In the genomic region with DNA sequence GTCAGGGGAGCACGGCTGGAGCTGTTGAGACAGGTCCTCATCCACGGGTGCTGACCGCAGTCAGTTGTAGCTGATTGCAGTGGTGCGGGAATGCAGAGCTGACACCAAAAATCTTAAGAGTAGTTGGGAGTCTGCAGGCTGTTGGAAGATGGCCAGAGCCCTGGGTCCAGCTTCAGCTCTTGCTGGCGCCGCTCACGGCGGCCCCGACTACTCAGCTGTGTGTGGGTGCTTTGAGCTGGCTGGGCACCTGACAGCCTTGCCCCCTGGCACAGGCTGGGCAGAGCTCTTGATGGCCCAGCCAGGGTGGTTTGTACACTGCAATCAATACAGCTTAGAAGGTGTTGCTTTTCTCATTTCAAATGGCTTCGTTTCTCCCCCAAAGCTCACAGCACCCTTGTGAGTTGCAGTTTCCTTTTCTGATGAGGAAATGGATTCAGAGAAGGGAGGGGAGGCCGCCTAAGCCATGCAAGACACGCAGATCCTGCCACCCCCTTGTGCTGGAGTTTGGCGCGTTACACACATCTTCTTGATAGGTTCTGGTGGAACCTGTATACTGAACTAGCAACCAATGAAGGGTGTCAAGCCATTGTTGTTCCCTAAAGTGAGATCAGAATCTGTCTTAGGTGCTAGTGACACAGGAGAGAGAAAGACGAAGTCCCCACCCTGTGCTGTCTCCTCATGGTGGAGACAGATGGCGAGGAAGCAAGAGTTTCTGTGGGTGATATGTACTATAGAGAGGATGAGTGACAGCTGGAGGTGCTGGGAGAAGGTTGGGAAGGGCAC, we compare ENCODE assay signal across 33 mouse cellular contexts. TPM values are rescaled to one million over a fixed set of nuclear protein-coding genes. Genes with fewer than 3 reads are reported as not detected.
DNase-seq lines count a peak whose midpoint lies in the region; ATAC-seq and TF ChIP-seq lines count a peak whose summit lies in the region.
"Had no signal": no experiment of that assay in that cellular context is flagged by ENCODE, and none has a peak within 500 bp of the region (broad histone marks: within the 10 kb centered on the region; RNA-seq: fewer than 3 reads in every experiment).

No protein-coding gene starts in this region.

- no peak for DNase-seq in frontal cortex, postnatal 25 days (ENCODE audit: low spot score in 2 of 2)
- DNase-seq in left cerebral cortex, adult 2 months (ENCODE audit: extremely low spot score in 1 of 2, low spot score in 2 of 2), result peak in 1 of 2 experiments; percentile 50
- DNase-seq in left cerebral cortex, adult 11 months (ENCODE audit: low spot score), result no peak
- no peak for DNase-seq in testis, postnatal 14 days (ENCODE audit: low spot score)
- no peak for DNase-seq in thymus, adult 18-20 months
- DNase-seq in urinary bladder, postnatal 4 days (ENCODE audit: low spot score in 2 of 2), result no peak
- DNase-seq: cerebellum, adult 11 months; gastrocnemius, postnatal 14 days; heart, adult 11 months; liver, postnatal 0 days had no signal

- H3K27me3 ChIP-seq in testis, adult 2 months (ENCODE audit: control insufficient read depth, insufficient read depth, low read length), result no peaks in the 10 kb centered on the region
- H3K27me3 ChIP-seq: Patski had no signal

- peaks cover 3% of the 10 kb centered on the region; the same call in 1 of the 2 replicates for H3K4me1 ChIP-seq in testis, adult 2 months (ENCODE audit: control insufficient read depth, insufficient read depth, low read length)
- H3K4me1 ChIP-seq: heart, embryonic 10.5 days; heart, embryonic 15.5 days; hindbrain, embryonic 12.5 days; liver, embryonic 12.5 days; neural tube, embryonic 13.5 days had no signal

- intact Hi-C loops in left cerebral cortex, adult 2 months (cut with DNase I), result loop anchor here (2.0 to 5.0 kb wide), 4 partner anchors 81 to 381 kb away; a partner anchor contains a TSS

- H3K4me3 ChIP-seq in left cerebral cortex, adult 2 months, result no peak overlapping the region
- H3K4me3 ChIP-seq in testis, adult 2 months (ENCODE audit: control insufficient read depth, low read depth, low read length), result peak overlapping the region; percentile 68
- H3K4me3 ChIP-seq: embryonic facial prominence, embryonic 13.5 days; forebrain, embryonic 10.5 days; forebrain, embryonic 15.5 days; heart, embryonic 10.5 days; heart, embryonic 15.5 days; hindbrain, embryonic 12.5 days; liver, embryonic 12.5 days; midbrain, embryonic 12.5 days; neural tube, embryonic 13.5 days had no signal

- TF ChIP-seq POLR2A in testis, adult 2 months (IDR thresholded peaks at IDR 0.05; ENCODE audit: control insufficient read depth, low read depth, low read length), result no peak

- ATAC-seq in frontal cortex, adult (ENCODE audit: low TSS enrichment), result peak; percentile 41
- ATAC-seq: forebrain, embryonic 15.5 days; intestine, embryonic 16.5 days; liver, embryonic 12.5 days; liver, postnatal 0 days had no signal

- TF ChIP-seq CTCF in left cerebral cortex, adult 2 months (IDR thresholded peaks at IDR 0.05), result no peak
- no peak for TF ChIP-seq CTCF in testis, adult 2 months (IDR thresholded peaks at IDR 0.05; ENCODE audit: control insufficient read depth, insufficient read depth, insufficient replicate concordance, low read depth, low read length)

- H3K36me3 ChIP-seq in testis, adult 2 months (ENCODE audit: control insufficient read depth, insufficient read depth, low read length), result no peaks in the 10 kb centered on the region
- H3K36me3 ChIP-seq: embryonic facial prominence, embryonic 13.5 days; forebrain, embryonic 10.5 days; forebrain, embryonic 15.5 days; G1E; heart, embryonic 10.5 days; heart, embryonic 15.5 days; hindbrain, embryonic 12.5 days; liver, embryonic 12.5 days; midbrain, embryonic 12.5 days; neural tube, embryonic 13.5 days had no signal

- H3K27ac ChIP-seq in left cerebral cortex, adult 2 months, result peak overlapping the region; percentile 84
- no peak overlapping the region for H3K27ac ChIP-seq in testis, adult 2 months (ENCODE audit: control insufficient read depth, insufficient read depth, low read depth, low read length)
- H3K27ac ChIP-seq: embryonic facial prominence, embryonic 13.5 days; forebrain, embryonic 10.5 days; forebrain, embryonic 15.5 days; heart, embryonic 10.5 days; heart, embryonic 15.5 days; hindbrain, embryonic 12.5 days; kidney, postnatal 0 days; liver, embryonic 12.5 days; midbrain, embryonic 12.5 days; neural tube, embryonic 13.5 days had no signal

RNA-seq across cellular contexts. Expression of a gene that starts 8.9 kb away (rescaled TPM):
- 10 to 100 TPM; 91.7 to 95.3 TPM for total RNA-seq in left cerebral cortex, adult 2 months (2021)
- polyA plus RNA-seq in testis, adult 2 months (2012; rRNA removed), result 12.4 and 14.3 TPM in 2 replicates

RNA-seq across cellular contexts. Expression of a gene that starts 14.3 kb away (rescaled TPM):
- total RNA-seq in left cerebral cortex, adult 2 months (2021), result not detected
- polyA plus RNA-seq in testis, adult 2 months (2012; rRNA removed), result 0.43 and 0.51 TPM in 2 replicates
- total RNA-seq: common myeloid progenitor, adult 5-6 weeks; gastrocnemius, postnatal 14 days; heart, postnatal 25 days; layer of hippocampus, postnatal 10 days; megakaryocyte, adult 5-6 weeks had no signal
- polyA plus RNA-seq: embryonic facial prominence, embryonic 13.5 days; forebrain, embryonic 10.5 days; forebrain, embryonic 15.5 days; G1E; heart, embryonic 10.5 days; heart, embryonic 15.5 days; hindbrain, embryonic 12.5 days; intestine, embryonic 16.5 days; kidney, postnatal 0 days; limb, embryonic 14.5 days; liver, embryonic 12.5 days; liver, postnatal 0 days; lung, embryonic 16.5 days; midbrain, embryonic 12.5 days; neural tube, embryonic 13.5 days; Patski; stomach, embryonic 14.5 days; thymus, postnatal 0 days had no signal

RNA-seq across cellular contexts. Expression of a gene that starts 31.7 kb away (rescaled TPM):
- 100 to 1,000 TPM; 869 to 881 TPM for total RNA-seq in left cerebral cortex, adult 2 months (2021)
- polyA plus RNA-seq in testis, adult 2 months (2012; rRNA removed), result 1.2 and 2.0 TPM in 2 replicates
- total RNA-seq: common myeloid progenitor, adult 5-6 weeks; G1E; heart, postnatal 25 days; megakaryocyte, adult 5-6 weeks had no signal
- polyA plus RNA-seq: G1E; heart, embryonic 15.5 days; kidney, postnatal 0 days; liver, embryonic 12.5 days; liver, postnatal 0 days; lung, embryonic 16.5 days; Patski; thymus, postnatal 0 days had no signal

RNA-seq across cellular contexts. Expression of a gene that starts 48.4 kb away (rescaled TPM):
- total RNA-seq in left cerebral cortex, adult 2 months (2021), result 100 to 1,000 TPM; 128 to 130 TPM
- polyA plus RNA-seq in testis, adult 2 months (2012; rRNA removed), result 0.02 and 0.06 TPM in 2 replicates
- total RNA-seq: common myeloid progenitor, adult 5-6 weeks; heart, postnatal 25 days; megakaryocyte, adult 5-6 weeks had no signal
- polyA plus RNA-seq: G1E; liver, postnatal 0 days had no signal
